Mouse (Mus musculus) thymus, adult 2 months (tissue): ENCODE results near the gene Adora3.

Experiments
- CTCF ChIP-seq: fragments of 200-500 bp; IDR thresholded peaks from 2 replicates; pipeline ENCODE4 v1.5.1; 2012; ENCODE audit warnings: mild to moderate bottlenecking, control low read depth, low read length, moderate library complexity, borderline replicate concordance; ENCODE audit not compliant: control insufficient read depth, poor library complexity, insufficient read depth; ENCODE audit errors: extremely low read depth
- POLR2A ChIP-seq: fragments of 200-500 bp; IDR thresholded peaks from 2 replicates; pipeline ENCODE4 v1.6.1; 2012; ENCODE audit warnings: mild to moderate bottlenecking, low read length, control low read depth, moderate library complexity; ENCODE audit not compliant: control insufficient read depth, poor library complexity, insufficient read depth; ENCODE audit errors: extremely low read depth

DNA sequence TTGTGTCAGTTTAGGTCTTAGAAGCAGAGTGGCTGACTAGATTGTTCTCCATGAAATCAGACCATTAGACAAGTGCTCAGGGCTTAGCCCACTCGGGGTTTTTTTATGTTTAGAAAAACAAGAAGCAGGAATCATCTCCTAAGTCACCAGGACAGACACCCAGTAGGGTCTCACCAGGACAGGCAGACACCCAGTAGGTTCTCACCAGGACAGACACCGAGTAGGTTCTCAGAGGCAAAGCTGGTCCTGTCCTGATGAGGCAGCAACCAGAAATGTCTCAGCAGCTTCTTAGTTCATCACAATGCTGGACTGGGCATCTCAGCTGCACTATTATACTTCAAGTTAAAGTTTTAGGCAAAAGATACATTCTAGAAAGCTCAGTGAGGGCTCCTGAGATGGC, 46.0 kb upstream of the Adora3 start:
- TF ChIP-seq CTCF = no peak
- TF ChIP-seq POLR2A = no peak
